Mouse (Mus musculus): Measurements from ENCODE around the gene Kcnq1.

- TF ChIP-seq CTCF (IDR thresholded peaks at IDR 0.05; ENCODE audit: control insufficient read depth, insufficient read depth, insufficient read length) (no peak), MAX (IDR thresholded peaks at IDR 0.05) (no peak), CEBPB (IDR thresholded peaks at IDR 0.05; ENCODE audit: low read depth) (no peak)
These were observed 37.8 kb upstream of the Kcnq1 start for GRCm38 (mm10) chr7:143068316-143068881.

Measured in C2C12 (cell line).